Mouse (Mus musculus) embryonic fibroblast, embryonic 13.5 days (primary cell): ENCODE measurements around the gene Als2.

Experiments
- CTCF ChIP-seq: IDR thresholded peaks from 2 replicates; pipeline ENCODE4 v1.5.1; 2011; ENCODE audit warnings: mild to moderate bottlenecking, control low read depth, low read length, moderate library complexity, borderline replicate concordance; ENCODE audit not compliant: insufficient read depth
- POLR2A ChIP-seq: IDR thresholded peaks from 2 replicates; pipeline ENCODE4 v1.6.1; 2011; ENCODE audit warnings: low read depth, mild to moderate bottlenecking, control low read depth, low read length, moderate library complexity

GRCm38 (mm10) chr1:59150542-59150941 lies 86.5 kb downstream of the Als2 start:
- TF ChIP-seq CTCF (no peak), POLR2A (no peak)
